22 mouse cellular contexts compared by ENCODE assay signal in the genomic region with DNA sequence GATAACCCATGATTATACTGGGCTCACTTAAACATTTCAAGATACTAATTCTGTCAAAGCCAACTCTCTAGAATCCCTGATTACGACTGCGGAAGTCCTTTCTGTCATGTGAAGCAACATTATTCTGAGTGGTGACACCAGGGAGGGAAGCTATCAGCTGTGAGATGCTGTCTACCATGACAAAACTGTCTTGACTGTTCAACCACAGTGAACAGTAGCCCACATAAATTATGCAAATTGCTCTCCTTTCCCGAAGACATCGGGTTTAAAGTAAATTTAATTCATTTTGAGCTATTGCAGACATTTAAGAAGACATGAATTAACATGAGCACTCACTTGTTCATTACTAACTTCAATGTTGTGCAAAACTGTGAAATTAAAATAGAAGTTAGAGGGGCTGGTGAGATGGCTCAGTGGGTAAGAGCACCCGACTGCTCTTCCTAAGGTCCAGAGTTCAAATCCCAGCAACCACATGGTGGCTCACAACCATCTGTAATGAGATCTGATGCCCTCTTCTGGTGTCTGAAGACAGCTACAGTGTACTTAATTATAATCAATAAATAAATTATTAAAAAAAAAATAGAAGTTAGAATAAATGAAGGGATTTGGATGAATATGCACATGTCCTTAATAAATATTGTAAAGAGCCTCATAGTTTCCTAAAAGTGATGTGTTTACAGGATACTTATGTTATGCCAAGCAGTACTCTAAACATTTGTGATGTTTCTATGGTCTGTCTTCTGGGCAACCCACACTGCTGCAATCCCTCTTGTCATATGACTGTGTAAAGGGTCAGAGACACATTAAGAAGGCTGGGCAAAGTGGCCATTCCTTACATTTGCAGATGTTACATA.
DNase-seq lines count a peak whose midpoint lies in the region; ATAC-seq and TF ChIP-seq lines count a peak whose summit lies in the region.
"Had no signal": no experiment of that assay in that cellular context is flagged by ENCODE, and none has a peak within 500 bp of the region (broad histone marks: within the 10 kb centered on the region; RNA-seq: fewer than 3 reads in every experiment).

No protein-coding gene starts in this region.

- peaks cover 3% of the 10 kb centered on the region for H3K27me3 ChIP-seq in hindbrain, embryonic 12.5 days
- no peaks in the 10 kb centered on the region for H3K27me3 ChIP-seq in hindbrain, embryonic 10.5 days (ENCODE audit: insufficient read depth, poor library complexity, severe bottlenecking)
- peaks cover 44% of the 10 kb centered on the region for H3K27me3 ChIP-seq in midbrain, embryonic 13.5 days
- no peaks in the 10 kb centered on the region for H3K27me3 ChIP-seq in intestine, postnatal 0 days (replicated peaks; ENCODE audit: control insufficient read depth, insufficient read depth, low read length)
- no peaks in the 10 kb centered on the region for H3K27me3 ChIP-seq in limb, embryonic 10.5 days (ENCODE audit: low read depth, poor library complexity, severe bottlenecking)
- H3K27me3 ChIP-seq: embryonic facial prominence, embryonic 15.5 days; heart, embryonic 15.5 days; megakaryocyte, embryonic 14.5 days; Patski had no signal

- no peak overlapping the region for H3K27ac ChIP-seq in hindbrain, embryonic 12.5 days
- no peak overlapping the region for H3K27ac ChIP-seq in hindbrain, embryonic 10.5 days
- H3K27ac ChIP-seq in midbrain, embryonic 13.5 days = no peak overlapping the region
- H3K27ac ChIP-seq in intestine, postnatal 0 days (ENCODE audit: low read depth, low read length) = no peak overlapping the region
- no peak overlapping the region for H3K27ac ChIP-seq in limb, embryonic 10.5 days
- H3K27ac ChIP-seq: embryonic facial prominence, embryonic 15.5 days; heart, adult 2 months; heart, embryonic 15.5 days; stomach, postnatal 0 days had no signal

- no peaks in the 10 kb centered on the region for H3K36me3 ChIP-seq in hindbrain, embryonic 12.5 days
- H3K36me3 ChIP-seq in hindbrain, embryonic 10.5 days = no peaks in the 10 kb centered on the region
- H3K36me3 ChIP-seq in midbrain, embryonic 13.5 days = no peaks in the 10 kb centered on the region
- no peaks in the 10 kb centered on the region for H3K36me3 ChIP-seq in intestine, postnatal 0 days (ENCODE audit: control insufficient read depth, insufficient read depth)
- H3K36me3 ChIP-seq in limb, embryonic 10.5 days = no peaks in the 10 kb centered on the region
- H3K36me3 ChIP-seq: embryonic facial prominence, embryonic 15.5 days; heart, embryonic 15.5 days had no signal

- H3K4me1 ChIP-seq in hindbrain, embryonic 12.5 days = peaks cover 7% of the 10 kb centered on the region; the same call in 1 of the 2 replicates
- 0 out of 2 replicates have a peak, but pooled peaks cover 3% of the 10 kb centered on the region for H3K4me1 ChIP-seq in hindbrain, embryonic 10.5 days (replicated peaks)
- peaks cover 22% of the 10 kb centered on the region for H3K4me1 ChIP-seq in midbrain, embryonic 13.5 days (replicated peaks)
- H3K4me1 ChIP-seq in intestine, postnatal 0 days (replicated peaks; ENCODE audit: control insufficient read depth, insufficient read depth, low read length) = no peaks in the 10 kb centered on the region
- peaks cover 17% of the 10 kb centered on the region for H3K4me1 ChIP-seq in limb, embryonic 10.5 days
- H3K4me1 ChIP-seq: megakaryocyte, embryonic 14.5 days had no signal

- no peak for DNase-seq in hindbrain, embryonic 10.5 days (ENCODE audit: low spot score)
- peak; percentile 3 for DNase-seq in R1 (ENCODE audit: low read depth, low spot score)
- DNase-seq in brain, embryonic 18.5 days (ENCODE audit: low read depth, low spot score) = peak; percentile 26
- no peak for DNase-seq in spleen, postnatal 14 days (ENCODE audit: low spot score in 2 of 2)
- DNase-seq in limb, embryonic 10.5 days (ENCODE audit: low spot score) = no peak
- DNase-seq: adrenal gland, postnatal 25 days; embryo, embryonic 11 days; gastrocnemius, postnatal 14 days; heart, adult 2 months; kidney, adult 8-10 months; right cerebral cortex, postnatal 14 days; thymus, postnatal 14 days had no signal

- no peak overlapping the region for H3K9ac ChIP-seq in hindbrain, embryonic 12.5 days
- no peak overlapping the region for H3K9ac ChIP-seq in midbrain, embryonic 13.5 days (replicated peaks)
- H3K9ac ChIP-seq in intestine, postnatal 0 days (ENCODE audit: low read depth, low read length) = no peak overlapping the region
- H3K9ac ChIP-seq: embryonic facial prominence, embryonic 15.5 days; heart, embryonic 15.5 days had no signal

- no peak overlapping the region for H3K4me2 ChIP-seq in hindbrain, embryonic 12.5 days (replicated peaks)
- no peak overlapping the region for H3K4me2 ChIP-seq in midbrain, embryonic 13.5 days (replicated peaks)
- H3K4me2 ChIP-seq in intestine, postnatal 0 days (replicated peaks; ENCODE audit: low read depth) = no peak overlapping the region
- H3K4me2 ChIP-seq: heart, embryonic 15.5 days; liver, embryonic 11.5 days had no signal

- TF ChIP-seq CTCF in intestine, postnatal 0 days (IDR thresholded peaks at IDR 0.05; ENCODE audit: low read depth) = no peak

- ATAC-seq in hindbrain, embryonic 12.5 days (ENCODE audit: low FRiP score) = peak; percentile 80
- peak; percentile 85 for ATAC-seq in midbrain, embryonic 13.5 days
- ATAC-seq in intestine, postnatal 0 days = no peak
- ATAC-seq: lung, postnatal 0 days; Patski had no signal

- H3K9me3 ChIP-seq in hindbrain, embryonic 12.5 days (replicated peaks) = no peaks in the 10 kb centered on the region
- H3K9me3 ChIP-seq in hindbrain, embryonic 10.5 days = no peaks in the 10 kb centered on the region
- no peaks in the 10 kb centered on the region for H3K9me3 ChIP-seq in midbrain, embryonic 13.5 days
- no peaks in the 10 kb centered on the region for H3K9me3 ChIP-seq in intestine, postnatal 0 days (ENCODE audit: control insufficient read depth)
- H3K9me3 ChIP-seq in limb, embryonic 10.5 days (replicated peaks) = no peaks in the 10 kb centered on the region
- H3K9me3 ChIP-seq: embryonic facial prominence, embryonic 15.5 days; heart, embryonic 15.5 days had no signal

- H3K4me3 ChIP-seq in hindbrain, embryonic 12.5 days = no peak overlapping the region
- H3K4me3 ChIP-seq in hindbrain, embryonic 10.5 days = no peak overlapping the region
- H3K4me3 ChIP-seq in midbrain, embryonic 13.5 days (replicated peaks) = no peak overlapping the region
- no peak overlapping the region for H3K4me3 ChIP-seq in intestine, postnatal 0 days (ENCODE audit: low read depth, low read length)
- H3K4me3 ChIP-seq in limb, embryonic 10.5 days = no peak overlapping the region
- H3K4me3 ChIP-seq: embryonic facial prominence, embryonic 15.5 days; heart, adult 2 months; heart, embryonic 15.5 days; megakaryocyte, embryonic 14.5 days had no signal

- 70% methylated on average over 5 of the region's 5 CpGs for WGBS in hindbrain, embryonic 12.5 days
- WGBS in hindbrain, embryonic 10.5 days = 81% methylated on average over 5 of the region's 5 CpGs
- 43% methylated on average over 5 of the region's 5 CpGs for WGBS in midbrain, embryonic 13.5 days
- 89% methylated on average over 5 of the region's 5 CpGs for WGBS in intestine, postnatal 0 days
- 91% methylated on average over 5 of the region's 5 CpGs for WGBS in limb, embryonic 10.5 days

Comparison
In these comparisons a context has a peak if more than half of its experiments do, and no peak if none do; other contexts are left out.
1. DNase-seq: peak in R1 (single experiment) and brain, embryonic 18.5 days (single experiment); none in hindbrain, embryonic 10.5 days (single experiment), spleen, postnatal 14 days (0 of 2) and limb, embryonic 10.5 days (single experiment).